Mouse (Mus musculus) forebrain, embryonic 14.5 days (tissue): ENCODE measurements around the gene Olfr976. TPM values are rescaled to one million over a fixed set of nuclear protein-coding genes. Genes with fewer than 3 reads are reported as not detected.
"Not testable (repeated sequence)": the region's sequence is repeated elsewhere in the genome, so short reads cannot be mapped to it uniquely, and the experiment has no call there.

ENCODE experiments used
- ATAC-seq: fragments of 200-750 bp; cut with Nextera tagmentation; 2 replicates; pipeline ENCODE4 v1.8.0; 2017; ENCODE audit warnings: mild to moderate bottlenecking, moderate library complexity
- DNase-seq: peaks from one replicate; pipeline ENCODE4 v3.0.0-alpha.2; 2015; ENCODE audit warnings: low spot score
- H3K27ac ChIP-seq: fragments of 300-500 bp; sonication (generic); 2 replicates; pipeline ENCODE4 v1.5.1; 2014; ENCODE audit warnings: low read depth, mild to moderate bottlenecking, control low read depth, low read length, moderate library complexity
- H3K27me3 ChIP-seq: fragments of 300-500 bp; sonication (generic); replicated peaks from 2 replicates; pipeline ENCODE4 v1.6.1; 2014; ENCODE audit warnings: low read length, control low read depth, mixed read lengths; ENCODE audit not compliant: control insufficient read depth, insufficient read depth
- H3K36me3 ChIP-seq: fragments of 300-500 bp; sonication (generic); 2 replicates; pipeline ENCODE4 v1.6.1; 2014; ENCODE audit warnings: low read length, control low read depth; ENCODE audit not compliant: control insufficient read depth, insufficient read depth
- H3K4me1 ChIP-seq: fragments of 300-500 bp; sonication (generic); 2 replicates; pipeline ENCODE4 v1.6.1; 2014; ENCODE audit warnings: antibody characterized with exemption, low read length, control low read depth; ENCODE audit not compliant: control insufficient read depth, insufficient read depth
- H3K4me2 ChIP-seq: fragments of 300-500 bp; sonication (generic); 2 replicates; pipeline ENCODE4 v1.6.1; 2014; ENCODE audit warnings: mild to moderate bottlenecking, control low read depth, low read length
- H3K4me3 ChIP-seq: fragments of 300-500 bp; sonication (generic); 2 replicates; pipeline ENCODE4 v1.5.1; 2014; ENCODE audit warnings: low read depth, low read length, control low read depth
- H3K9ac ChIP-seq: fragments of 300-500 bp; sonication (generic); 2 replicates; pipeline ENCODE4 v1.6.1; 2014; ENCODE audit warnings: mild to moderate bottlenecking, low read length, control low read depth, moderate library complexity
- H3K9me3 ChIP-seq: fragments of 300-500 bp; sonication (generic); replicated peaks from 2 replicates; pipeline ENCODE4 v1.6.1; 2016; ENCODE audit warnings: low read length, control low read depth, mixed read lengths; ENCODE audit not compliant: control insufficient read depth
- WGBS: fragments of 180-500 bp; shearing (Covaris S2); extraction: QIAGEN DNeasy Blood & Tissue Kit; methylation state at CpG from one replicate; pipeline ENCODE4 v1.1.7; 2014; 5-methylcytosine and 5-hydroxymethylcytosine counted together
- polyA plus RNA-seq: library from polyadenylated mRNA; unstranded; fragments of >200 nt; fragmentation: Nextera tagmentation; extraction: Ambion mirVana; gene quantifications from 2 replicates; pipeline ENCODE4 v1.2.1, GENCODE M21; 2014

Gene Olfr976
- polyA plus RNA-seq, result not detected in 2 replicates

- DNase-seq, ATAC-seq, H3K4me3 ChIP-seq, H3K27me3 ChIP-seq, H3K9me3 ChIP-seq, H3K9ac ChIP-seq, H3K4me1 ChIP-seq, H3K4me2 ChIP-seq, H3K36me3 ChIP-seq, H3K27ac ChIP-seq: not testable (repeated sequence)
- WGBS, result 85% methylated on average over 6 of the region's 9 CpGs
Observed at GRCm38 (mm10) chr9:39961033-39961432, at the start of gene Olfr976. Olfr976 (minus strand) TSS chr9:39961133.

GRCm38 (mm10) chr9:40009482-40009881 lies 48.5 kb upstream of the Olfr976 start, which contains the start of gene Olfr980:
Olfr980 (minus strand) TSS chr9:40009582.
- Histone ChIP-seq H3K9me3 (no peaks in the 10 kb centered on the region), H3K9ac (no peak within 1 kb of the TSS), H3K4me3 (no peak within 1 kb of the TSS), H3K4me1 (no peaks in the 10 kb centered on the region), H3K4me2 (no peak within 1 kb of the TSS), H3K27me3 (no peaks in the 10 kb centered on the region), H3K27ac (no peak within 1 kb of the TSS), H3K36me3 (no peaks in the 10 kb centered on the region)
- WGBS, result 86% methylated on average over 1 of the region's 1 CpGs
- DNase-seq (no peak), ATAC-seq (no peak)

- Histone ChIP-seq H3K27me3 (no peaks in the 10 kb centered on the region), H3K36me3 (no peaks in the 10 kb centered on the region), H3K4me3 (no peak within 1 kb of the TSS), H3K4me2 (no peak within 1 kb of the TSS), H3K9ac (no peak within 1 kb of the TSS), H3K9me3 (no peaks in the 10 kb centered on the region), H3K27ac (no peak within 1 kb of the TSS), H3K4me1 (no peaks in the 10 kb centered on the region)
- 96% methylated on average over 1 of the region's 1 CpGs for WGBS
- ATAC-seq (no peak), DNase-seq (no peak)
Observed at GRCm38 (mm10) chr9:40003365-40003764, 42.4 kb upstream of the Olfr976 start, which contains the start of gene Olfr979. Olfr979 (minus strand) TSS chr9:40003465.

- no peaks in the 10 kb centered on the region for H3K27me3 ChIP-seq
- no peak within 1 kb of the TSS for H3K27ac ChIP-seq
- H3K4me2 ChIP-seq, result no peak within 1 kb of the TSS
- H3K9me3 ChIP-seq, result no peaks in the 10 kb centered on the region
- H3K4me1 ChIP-seq, result no peaks in the 10 kb centered on the region
- 85% methylated on average over 2 of the region's 2 CpGs for WGBS
- DNase-seq (no peak), ATAC-seq (no peak)
- no peak within 1 kb of the TSS for H3K9ac ChIP-seq
- H3K4me3 ChIP-seq, result no peak within 1 kb of the TSS
- H3K36me3 ChIP-seq, result no peaks in the 10 kb centered on the region
Observed at GRCm38 (mm10) chr9:39991813-39992212, 30.9 kb upstream of the Olfr976 start, which contains the start of gene Olfr978. Olfr978 (plus strand) TSS chr9:39992113.

GRCm38 (mm10) chr9:39976581-39977145 lies 15.7 kb upstream of the Olfr976 start:
- not testable (repeated sequence) for H3K4me3 ChIP-seq, H3K27me3 ChIP-seq, H3K36me3 ChIP-seq, H3K9me3 ChIP-seq, H3K4me2 ChIP-seq, ATAC-seq, H3K27ac ChIP-seq, H3K9ac ChIP-seq, H3K4me1 ChIP-seq, DNase-seq
- 93% methylated on average over 1 of the region's 1 CpGs for WGBS

- Histone ChIP-seq H3K4me1 (no peaks in the 10 kb centered on the region), H3K27ac (no peak within 1 kb of the TSS), H3K4me3 (no peak within 1 kb of the TSS), H3K9ac (no peak within 1 kb of the TSS), H3K4me2 (no peak within 1 kb of the TSS), H3K9me3 (no peaks in the 10 kb centered on the region), H3K36me3 (no peaks in the 10 kb centered on the region), H3K27me3 (no peaks in the 10 kb centered on the region)
- ATAC-seq, result no peak
- WGBS, result 68% methylated on average over 1 of the region's 1 CpGs
- no peak for DNase-seq
Observed at GRCm38 (mm10) chr9:39951946-39952345, 9.0 kb downstream of the Olfr976 start, which contains the start of gene Olfr975. Olfr975 (minus strand) TSS chr9:39952046.

- Histone ChIP-seq H3K4me2 (no peak within 1 kb of the TSS), H3K9ac (no peak within 1 kb of the TSS), H3K4me3 (no peak within 1 kb of the TSS), H3K27ac (no peak within 1 kb of the TSS), H3K27me3 (no peaks in the 10 kb centered on the region), H3K9me3 (no peaks in the 10 kb centered on the region), H3K36me3 (no peaks in the 10 kb centered on the region), H3K4me1 (no peaks in the 10 kb centered on the region)
- DNase-seq (no peak), ATAC-seq (no peak)
- WGBS, result 88% methylated on average over 1 of the region's 1 CpGs
Observed at GRCm38 (mm10) chr9:39937201-39937600, 23.7 kb downstream of the Olfr976 start, which contains the start of gene Olfr974. Olfr974 (plus strand) TSS chr9:39937501.

- H3K9ac ChIP-seq, H3K36me3 ChIP-seq, H3K27me3 ChIP-seq, H3K9me3 ChIP-seq, H3K4me2 ChIP-seq, H3K4me3 ChIP-seq, ATAC-seq, H3K27ac ChIP-seq, H3K4me1 ChIP-seq, DNase-seq: not testable (repeated sequence)
- WGBS, result 69% methylated on average over 1 of the region's 1 CpGs
Observed at GRCm38 (mm10) chr9:39928837-39929236, 32.1 kb downstream of the Olfr976 start.

GRCm38 (mm10) chr9:39927975-39928836 lies 32.7 kb downstream of the Olfr976 start:
- H3K4me1 ChIP-seq, H3K27ac ChIP-seq, H3K4me3 ChIP-seq, H3K27me3 ChIP-seq, H3K4me2 ChIP-seq, H3K36me3 ChIP-seq, H3K9me3 ChIP-seq, DNase-seq, H3K9ac ChIP-seq: not testable (repeated sequence)
- WGBS, result no CpG with 5 or more reads among the region's 4 CpGs
- peak; percentile 88 for ATAC-seq
